Mouse (Mus musculus) C2C12 (cell line): ENCODE measurements around the gene Mroh3.

Experiments used
- CTCF ChIP-seq: IDR thresholded peaks from one replicate; pipeline ENCODE4 v1.5.1; 2011; ENCODE audit not compliant: control insufficient read depth, insufficient read depth, insufficient read length
- MAX ChIP-seq: IDR thresholded peaks from one replicate; pipeline ENCODE4 v1.6.1; 2011; ENCODE audit warnings: mild to moderate bottlenecking, control low read depth
- MYOG ChIP-seq: IDR thresholded peaks from one replicate; pipeline ENCODE4 v1.6.1; 2011; ENCODE audit not compliant: control insufficient read depth, insufficient read length; ENCODE audit errors: extremely low read depth

- TF ChIP-seq CTCF (no peak), MYOG (no peak), MAX (no peak)
These were observed 22.6 kb downstream of the Mroh3 start for GRCm38 (mm10) chr1:136190033-136190432.
